Comparison of ENCODE assay signal across 21 mouse cellular contexts in the genomic region with DNA sequence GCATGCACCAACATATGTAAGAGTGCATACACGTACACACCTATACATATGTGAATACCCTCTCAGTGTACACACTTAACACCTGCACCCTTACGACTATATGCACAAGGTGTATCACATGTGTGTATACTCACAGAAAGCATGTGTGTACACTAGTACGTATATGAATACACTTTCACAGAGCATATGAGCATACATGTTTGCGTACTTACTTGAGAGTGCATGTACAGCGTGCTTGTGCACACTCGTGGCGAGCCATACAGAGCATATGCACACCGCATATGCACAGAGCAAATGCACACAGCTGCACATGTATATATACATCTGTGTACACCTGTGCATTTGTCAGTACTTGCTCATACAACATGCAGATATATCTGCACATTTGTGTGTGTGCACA. TPM values are rescaled to one million over a fixed set of nuclear protein-coding genes. Genes with fewer than 3 reads are reported as not detected.
DNase-seq lines count a peak whose midpoint lies in the region; ATAC-seq lines count a peak whose summit lies in the region.
"Had no signal": no experiment of that assay in that cellular context is flagged by ENCODE, and none has a peak within 500 bp of the region (broad histone marks: within the 10 kb centered on the region; RNA-seq: fewer than 3 reads in every experiment).

No protein-coding gene starts in this region.

- no peaks in the 10 kb centered on the region for H3K9me3 ChIP-seq in embryonic facial prominence, embryonic 13.5 days
- no peaks in the 10 kb centered on the region for H3K9me3 ChIP-seq in embryonic facial prominence, embryonic 10.5 days
- no peaks in the 10 kb centered on the region for H3K9me3 ChIP-seq in forebrain, embryonic 16.5 days (ENCODE audit: control insufficient read depth, low read length)
- H3K9me3 ChIP-seq in forebrain, embryonic 12.5 days = no peaks in the 10 kb centered on the region
- no peaks in the 10 kb centered on the region for H3K9me3 ChIP-seq in liver, embryonic 13.5 days (replicated peaks)
- H3K9me3 ChIP-seq in liver, embryonic 11.5 days (ENCODE audit: control insufficient read depth, low read length) = no peaks in the 10 kb centered on the region
- H3K9me3 ChIP-seq in midbrain, embryonic 14.5 days (ENCODE audit: control insufficient read depth, low read length) = no peaks in the 10 kb centered on the region
- H3K9me3 ChIP-seq in midbrain, embryonic 16.5 days (replicated peaks; ENCODE audit: control insufficient read depth, low read length, poor library complexity, severe bottlenecking) = no peaks in the 10 kb centered on the region
- H3K9me3 ChIP-seq: G1E; heart, embryonic 15.5 days had no signal

- no peak overlapping the region for H3K9ac ChIP-seq in embryonic facial prominence, embryonic 13.5 days
- no peak overlapping the region for H3K9ac ChIP-seq in forebrain, embryonic 16.5 days (replicated peaks; ENCODE audit: low read depth, low read length)
- no peak overlapping the region for H3K9ac ChIP-seq in forebrain, embryonic 12.5 days
- H3K9ac ChIP-seq in liver, embryonic 13.5 days = no peak overlapping the region
- no peak overlapping the region for H3K9ac ChIP-seq in liver, embryonic 11.5 days (ENCODE audit: low read depth, low read length)
- no peak overlapping the region for H3K9ac ChIP-seq in midbrain, embryonic 14.5 days (replicated peaks; ENCODE audit: low read length)
- no peak overlapping the region for H3K9ac ChIP-seq in midbrain, embryonic 16.5 days (ENCODE audit: low read depth, low read length)
- H3K9ac ChIP-seq: heart, embryonic 15.5 days had no signal

- no peak for DNase-seq in embryonic facial prominence, embryonic 10.5 days (ENCODE audit: low spot score)
- no peak for DNase-seq in liver, embryonic 13.5 days
- no peak for DNase-seq in liver, embryonic 11.5 days (ENCODE audit: low spot score)
- no peak for DNase-seq in midbrain, embryonic 14.5 days
- DNase-seq: adrenal gland, adult 8-10 months; adrenal gland, postnatal 36 days; B cell, adult 2 months; cerebellum, adult 2 months; cerebellum, postnatal 10 days; gastrocnemius, postnatal 36 days; heart, adult 18-20 months; heart, postnatal 14 days had no signal

- WGBS in embryonic facial prominence, embryonic 13.5 days = 96% methylated on average over 8 of the region's 8 CpGs
- 94% methylated on average over 8 of the region's 8 CpGs for WGBS in embryonic facial prominence, embryonic 10.5 days
- WGBS in forebrain, embryonic 16.5 days = 98% methylated on average over 8 of the region's 8 CpGs
- 93% methylated on average over 8 of the region's 8 CpGs for WGBS in forebrain, embryonic 12.5 days
- WGBS in liver, embryonic 13.5 days (ENCODE audit: insufficient replicate concordance) = 85% methylated on average over 8 of the region's 8 CpGs
- 91% methylated on average over 8 of the region's 8 CpGs for WGBS in liver, embryonic 11.5 days
- 97% methylated on average over 8 of the region's 8 CpGs for WGBS in midbrain, embryonic 14.5 days
- WGBS in midbrain, embryonic 16.5 days = 97% methylated on average over 8 of the region's 8 CpGs

- no peak overlapping the region for H3K27ac ChIP-seq in embryonic facial prominence, embryonic 13.5 days
- H3K27ac ChIP-seq in embryonic facial prominence, embryonic 10.5 days (replicated peaks) = no peak overlapping the region
- no peak overlapping the region for H3K27ac ChIP-seq in forebrain, embryonic 16.5 days (ENCODE audit: low read length)
- H3K27ac ChIP-seq in forebrain, embryonic 12.5 days = no peak overlapping the region
- no peak overlapping the region for H3K27ac ChIP-seq in liver, embryonic 13.5 days
- no peak overlapping the region for H3K27ac ChIP-seq in liver, embryonic 11.5 days (ENCODE audit: low read depth, low read length)
- H3K27ac ChIP-seq in midbrain, embryonic 14.5 days (replicated peaks; ENCODE audit: low read depth, low read length) = no peak overlapping the region
- H3K27ac ChIP-seq in midbrain, embryonic 16.5 days (ENCODE audit: low read length) = no peak overlapping the region
- H3K27ac ChIP-seq: heart, embryonic 15.5 days had no signal

- H3K4me2 ChIP-seq in embryonic facial prominence, embryonic 13.5 days = no peak overlapping the region
- H3K4me2 ChIP-seq in forebrain, embryonic 16.5 days (ENCODE audit: low read length) = no peak overlapping the region
- no peak overlapping the region for H3K4me2 ChIP-seq in forebrain, embryonic 12.5 days
- no peak overlapping the region for H3K4me2 ChIP-seq in liver, embryonic 13.5 days
- H3K4me2 ChIP-seq in liver, embryonic 11.5 days = no peak overlapping the region
- H3K4me2 ChIP-seq in midbrain, embryonic 14.5 days (ENCODE audit: low read length) = no peak overlapping the region
- no peak overlapping the region for H3K4me2 ChIP-seq in midbrain, embryonic 16.5 days (ENCODE audit: low read length)
- H3K4me2 ChIP-seq: heart, embryonic 11.5 days; heart, embryonic 15.5 days had no signal

- peaks cover 51% of the 10 kb centered on the region for H3K36me3 ChIP-seq in embryonic facial prominence, embryonic 13.5 days
- H3K36me3 ChIP-seq in embryonic facial prominence, embryonic 10.5 days (replicated peaks) = peaks cover 60% of the 10 kb centered on the region
- no peaks in the 10 kb centered on the region for H3K36me3 ChIP-seq in forebrain, embryonic 16.5 days (ENCODE audit: control insufficient read depth, insufficient read depth)
- H3K36me3 ChIP-seq in forebrain, embryonic 12.5 days (replicated peaks) = peaks cover 29% of the 10 kb centered on the region
- no peaks in the 10 kb centered on the region; the same call in 1 of the 2 replicates for H3K36me3 ChIP-seq in liver, embryonic 13.5 days
- peaks cover 2% of the 10 kb centered on the region; the same call in 1 of the 2 replicates for H3K36me3 ChIP-seq in liver, embryonic 11.5 days (ENCODE audit: control insufficient read depth, insufficient read depth, low read length)
- 0 out of 2 replicates have a peak, but pooled peaks cover 9% of the 10 kb centered on the region for H3K36me3 ChIP-seq in midbrain, embryonic 14.5 days (ENCODE audit: control insufficient read depth, insufficient read depth, low read length)
- H3K36me3 ChIP-seq in midbrain, embryonic 16.5 days (ENCODE audit: control insufficient read depth, insufficient read depth, low read length) = no peaks in the 10 kb centered on the region

- no peak overlapping the region for H3K4me3 ChIP-seq in embryonic facial prominence, embryonic 13.5 days
- H3K4me3 ChIP-seq in embryonic facial prominence, embryonic 10.5 days = no peak overlapping the region
- H3K4me3 ChIP-seq in forebrain, embryonic 16.5 days (replicated peaks; ENCODE audit: low read length) = no peak overlapping the region
- no peak overlapping the region for H3K4me3 ChIP-seq in forebrain, embryonic 12.5 days (replicated peaks)
- no peak overlapping the region for H3K4me3 ChIP-seq in liver, embryonic 13.5 days (replicated peaks)
- H3K4me3 ChIP-seq in liver, embryonic 11.5 days (ENCODE audit: low read depth, low read length) = no peak overlapping the region
- H3K4me3 ChIP-seq in midbrain, embryonic 14.5 days (replicated peaks; ENCODE audit: low read depth, low read length) = no peak overlapping the region
- H3K4me3 ChIP-seq in midbrain, embryonic 16.5 days (ENCODE audit: low read depth, low read length) = no peak overlapping the region
- H3K4me3 ChIP-seq: heart, embryonic 15.5 days had no signal

- no peaks in the 10 kb centered on the region for H3K4me1 ChIP-seq in embryonic facial prominence, embryonic 13.5 days
- peaks cover 12% of the 10 kb centered on the region for H3K4me1 ChIP-seq in embryonic facial prominence, embryonic 10.5 days
- H3K4me1 ChIP-seq in forebrain, embryonic 16.5 days (replicated peaks; ENCODE audit: control insufficient read depth, insufficient read depth, low read length) = no peaks in the 10 kb centered on the region
- peaks cover 2% of the 10 kb centered on the region; the same call in 1 of the 2 replicates for H3K4me1 ChIP-seq in forebrain, embryonic 12.5 days
- H3K4me1 ChIP-seq in liver, embryonic 13.5 days (replicated peaks) = no peaks in the 10 kb centered on the region
- H3K4me1 ChIP-seq in liver, embryonic 11.5 days (replicated peaks; ENCODE audit: control insufficient read depth, insufficient read depth, low read length) = no peaks in the 10 kb centered on the region
- peaks cover 3% of the 10 kb centered on the region; the same call in 1 of the 2 replicates for H3K4me1 ChIP-seq in midbrain, embryonic 14.5 days (ENCODE audit: control insufficient read depth, insufficient read depth, low read length)
- no peaks in the 10 kb centered on the region for H3K4me1 ChIP-seq in midbrain, embryonic 16.5 days (ENCODE audit: control insufficient read depth, insufficient read depth, low read length)

- ATAC-seq in embryonic facial prominence, embryonic 13.5 days (ENCODE audit: insufficient number of reproducible peaks, insufficient read depth, low FRiP score, low TSS enrichment, low read depth) = 0 out of 2 replicates have a peak, but pooled peaks have one; percentile 15
- ATAC-seq in forebrain, embryonic 16.5 days = peak; percentile 26; the same call in 1 of the 2 replicates
- no peak for ATAC-seq in forebrain, embryonic 12.5 days (ENCODE audit: low FRiP score)
- 0 out of 2 replicates have a peak, but pooled peaks have one; percentile 20 for ATAC-seq in liver, embryonic 13.5 days (ENCODE audit: low read depth)
- ATAC-seq in liver, embryonic 11.5 days (replicated peaks; ENCODE audit: low FRiP score) = no peak; the same call in 1 of the 2 replicates
- ATAC-seq in midbrain, embryonic 14.5 days (ENCODE audit: low FRiP score, low TSS enrichment) = peak; percentile 29; the same call in 1 of the 2 replicates
- ATAC-seq in midbrain, embryonic 16.5 days = no peak
- ATAC-seq: CD4-positive, CD25-positive, alpha-beta regulatory T cell, adult 4 months; hindbrain, embryonic 16.5 days had no signal

- H3K27me3 ChIP-seq in embryonic facial prominence, embryonic 13.5 days = no peaks in the 10 kb centered on the region
- H3K27me3 ChIP-seq in embryonic facial prominence, embryonic 10.5 days (replicated peaks; ENCODE audit: low read depth, poor library complexity, severe bottlenecking) = no peaks in the 10 kb centered on the region
- H3K27me3 ChIP-seq in forebrain, embryonic 16.5 days (replicated peaks; ENCODE audit: control insufficient read depth, insufficient read depth, low read length) = no peaks in the 10 kb centered on the region
- H3K27me3 ChIP-seq in forebrain, embryonic 12.5 days = no peaks in the 10 kb centered on the region
- H3K27me3 ChIP-seq in liver, embryonic 13.5 days = no peaks in the 10 kb centered on the region
- no peaks in the 10 kb centered on the region for H3K27me3 ChIP-seq in liver, embryonic 11.5 days (replicated peaks; ENCODE audit: control insufficient read depth, insufficient read depth, low read length)
- H3K27me3 ChIP-seq in midbrain, embryonic 14.5 days (ENCODE audit: control insufficient read depth, insufficient read depth, low read length) = no peaks in the 10 kb centered on the region
- no peaks in the 10 kb centered on the region for H3K27me3 ChIP-seq in midbrain, embryonic 16.5 days (ENCODE audit: control insufficient read depth, insufficient read depth, low read depth, low read length)
- H3K27me3 ChIP-seq: heart, embryonic 15.5 days had no signal

RNA-seq across cellular contexts. Expression of a gene that starts 45.4 kb away (rescaled TPM):
- 53.4 and 59.4 TPM in 2 replicates for polyA plus RNA-seq in embryonic facial prominence, embryonic 13.5 days (2015; fragmentation: Nextera tagmentation; extraction: Ambion mirVana)
- polyA plus RNA-seq in embryonic facial prominence, embryonic 10.5 days (2016; fragmentation: Nextera tagmentation; extraction: Ambion mirVana) = 29.8 and 29.9 TPM in 2 replicates
- 9.2 and 12.8 TPM in 2 replicates for polyA plus RNA-seq in forebrain, embryonic 16.5 days (2015; fragmentation: Nextera tagmentation; extraction: Ambion mirVana)
- 22.8 and 23.6 TPM in 2 replicates for polyA plus RNA-seq in forebrain, embryonic 12.5 days (2016; fragmentation: Nextera tagmentation; extraction: Ambion mirVana)
- polyA plus RNA-seq in liver, embryonic 13.5 days (2015; fragmentation: Nextera tagmentation; extraction: Ambion mirVana) = 2.6 and 3.7 TPM in 2 replicates
- 17.3 and 17.4 TPM in 2 replicates for polyA plus RNA-seq in liver, embryonic 11.5 days (2014; fragmentation: Nextera tagmentation; extraction: Ambion mirVana)
- polyA plus RNA-seq in midbrain, embryonic 14.5 days (2014; fragmentation: Nextera tagmentation; extraction: Ambion mirVana) = 7.9 and 13.1 TPM in 2 replicates
- polyA plus RNA-seq in midbrain, embryonic 16.5 days (2015; fragmentation: Nextera tagmentation; extraction: Ambion mirVana) = 12.1 and 12.8 TPM in 2 replicates

Comparison
In these comparisons a context has a peak if more than half of its experiments do, and no peak if none do; other contexts are left out.
1. ATAC-seq: peak in embryonic facial prominence, embryonic 13.5 days (single experiment), forebrain, embryonic 16.5 days (single experiment), liver, embryonic 13.5 days (single experiment) and midbrain, embryonic 14.5 days (single experiment); none in forebrain, embryonic 12.5 days (single experiment), liver, embryonic 11.5 days (single experiment) and midbrain, embryonic 16.5 days (single experiment).